Mouse (Mus musculus): ENCODE measurements at regions not wholly inside any gene's neighbourhood (a gene's known extent, or its start where the extent isn't known, plus 50 kb on each side); places are given as distances from the start of the nearest gene placed in this dataset.

DNA sequence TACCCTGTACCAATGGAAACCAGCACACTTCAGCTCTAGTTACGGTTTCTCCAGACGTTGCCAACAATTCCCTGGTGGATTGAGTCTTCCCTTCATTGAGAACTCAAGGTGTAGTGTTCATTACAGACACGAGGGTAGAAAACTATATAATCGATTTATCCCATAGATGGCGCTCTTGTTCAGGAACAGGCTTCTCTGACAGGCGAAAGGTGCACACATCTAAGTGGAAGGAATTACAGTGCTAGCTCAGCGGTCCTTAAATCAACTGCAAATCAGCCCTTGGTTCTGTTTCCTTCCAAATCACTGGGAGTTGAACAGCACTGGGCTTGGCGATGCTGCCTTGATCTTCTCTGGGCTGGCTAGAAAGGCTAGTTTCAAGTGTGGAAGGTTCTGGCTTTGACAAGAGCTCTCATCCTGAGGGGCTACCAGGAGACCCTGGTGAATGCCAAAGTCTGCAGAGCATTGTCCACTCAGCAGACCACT is 161.1 kb downstream of the March11 start:
- ChIA-PET POLR2A (no interaction called here), CTCF (interaction anchor here (0.6 to 2.6 kb wide), 9 partner anchors 8 to 765 kb away, joined by 3 to 18 read pairs (median 3); no protein-coding TSS in a partner anchor)

DNA sequence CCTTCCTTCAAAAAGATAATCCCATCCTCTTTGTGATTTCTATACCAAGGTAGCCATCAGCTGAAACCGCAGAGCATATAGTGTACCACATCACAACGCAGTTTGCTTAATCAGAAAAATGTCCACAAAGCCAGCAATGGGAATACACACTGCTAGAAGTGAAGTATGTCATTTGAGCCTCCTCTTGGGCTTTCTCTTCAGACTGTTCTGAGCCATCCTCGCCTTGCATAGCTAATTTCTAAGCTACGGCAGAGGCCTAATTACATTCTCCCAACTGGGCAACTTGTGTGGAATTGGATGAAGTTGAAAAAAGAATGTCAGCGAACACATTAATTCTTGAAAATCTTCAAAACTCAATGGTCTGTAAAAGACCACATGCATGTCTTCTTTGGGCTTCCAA is 178.5 kb downstream of the March11 start:
- CTCF ChIA-PET: no interaction called here
- POLR2A ChIA-PET: no interaction called here

All from embryonic stem cell, embryonic (primary cell).